Mouse (Mus musculus): Measurements from ENCODE around the gene Cda.

GRCm38 (mm10) chr4:138347280-138347679 lies 20.5 kb downstream of the Cda start:
- TF ChIP-seq CTCF (IDR thresholded peaks at IDR 0.05; ENCODE audit: borderline replicate concordance, extremely low read depth, insufficient read depth, insufficient read length) (no peak), POLR2A (IDR thresholded peaks at IDR 0.05; ENCODE audit: borderline replicate concordance, extremely low read depth, insufficient read depth, insufficient read length, poor library complexity, severe bottlenecking) (no peak)

All from brain, embryonic 14.5 days (tissue).